Mouse (Mus musculus) neural tube, embryonic 11.5 days (tissue): ENCODE results near the gene Traip. TPM values are rescaled to one million over a fixed set of nuclear protein-coding genes. Genes with fewer than 3 reads are reported as not detected.

Experiments
- ATAC-seq: fragments of 200-750 bp; cut with Nextera tagmentation; 2 replicates; pipeline ENCODE4 v1.8.0; 2017; ENCODE audit warnings: moderate number of reproducible peaks, mild to moderate bottlenecking, moderate TSS enrichment, moderate library complexity; ENCODE audit not compliant: insufficient read depth, low FRiP score, low TSS enrichment
- DNase-seq: peaks from one replicate; pipeline ENCODE4 v3.0.0-alpha.2; 2015; ENCODE audit warnings: low spot score
- H3K27ac ChIP-seq: fragments of 300-500 bp; sonication (generic); 2 replicates; pipeline ENCODE4 v1.5.1; 2014; ENCODE audit warnings: low read depth, mild to moderate bottlenecking, low read length
- H3K27me3 ChIP-seq: fragments of 300-500 bp; sonication (generic); 2 replicates; pipeline ENCODE4 v1.6.1; 2014; ENCODE audit warnings: mild to moderate bottlenecking, low read length, mixed read lengths; ENCODE audit not compliant: control insufficient read depth, insufficient read depth
- H3K36me3 ChIP-seq: fragments of 300-500 bp; sonication (generic); 2 replicates; pipeline ENCODE4 v1.6.1; 2014; ENCODE audit warnings: mild to moderate bottlenecking, low read length, moderate library complexity, mixed read lengths; ENCODE audit not compliant: control insufficient read depth, insufficient read depth
- H3K4me1 ChIP-seq: fragments of 300-500 bp; sonication (generic); 2 replicates; pipeline ENCODE4 v1.6.1; 2014; ENCODE audit warnings: low read length, mixed read lengths; ENCODE audit not compliant: control insufficient read depth, insufficient read depth
- H3K4me2 ChIP-seq: fragments of 300-500 bp; sonication (generic); 2 replicates; pipeline ENCODE4 v1.6.1; 2014; ENCODE audit warnings: low read depth, mild to moderate bottlenecking, moderate library complexity
- H3K4me3 ChIP-seq: fragments of 300-500 bp; sonication (generic); 2 replicates; pipeline ENCODE4 v1.5.1; 2014; ENCODE audit warnings: low read depth, low read length
- H3K9ac ChIP-seq: fragments of 300-500 bp; sonication (generic); 2 replicates; pipeline ENCODE4 v1.6.1; 2014; ENCODE audit warnings: mild to moderate bottlenecking, low read length
- H3K9me3 ChIP-seq: fragments of 300-500 bp; sonication (generic); 2 replicates; pipeline ENCODE4 v1.6.1; 2016; ENCODE audit warnings: low read length; ENCODE audit not compliant: control insufficient read depth
- WGBS: fragments of 180-500 bp; shearing (Covaris S2); extraction: QIAGEN DNeasy Blood & Tissue Kit; methylation state at CpG from one replicate; pipeline ENCODE4 v1.1.7; 2014; 5-methylcytosine and 5-hydroxymethylcytosine counted together
- polyA plus RNA-seq: library from polyadenylated mRNA; unstranded; fragments of >200 nt; fragmentation: Nextera tagmentation; extraction: Ambion mirVana; gene quantifications from 2 replicates; pipeline ENCODE4 v1.2.1, GENCODE M21; 2014

The Traip gene
- polyA plus RNA-seq, 1 experiment from 2014 or later: 25.7 TPM

- Histone ChIP-seq H3K27ac (no peak overlapping the region), H3K4me2 (no peak overlapping the region), H3K9me3 (no peaks in the 10 kb centered on the region), H3K9ac (no peak overlapping the region), H3K4me3 (no peak overlapping the region), H3K27me3 (no peaks in the 10 kb centered on the region), H3K36me3 (peaks cover 6% of the 10 kb centered on the region), H3K4me1 (no peaks in the 10 kb centered on the region)
- ATAC-seq (no peak), DNase-seq (no peak)
- 92% methylated on average over 1 of the region's 1 CpGs for WGBS
Measured at GRCm38 (mm10) chr9:108020741-108021140, 70.8 kb downstream of the Traip start.

Other genes starting within 250 kb of the Traip start
- gene Sema3f, start 239.7 kb upstream of the Traip start, polyA plus RNA-seq: 15.3 and 17.0 TPM in 2 replicates
- gene Rbm5, start 179.1 kb upstream of the Traip start, polyA plus RNA-seq: 196 and 197 TPM in 2 replicates
- 102 TPM in 2 replicates for gene Rbm6, start 76.9 kb upstream of the Traip start, polyA plus RNA-seq
- gene Mon1a, start 62.0 kb upstream of the Traip start, polyA plus RNA-seq: 16.3 and 19.2 TPM in 2 replicates
- 0.33 and 1.1 TPM in 2 replicates for gene Mst1r, start 43.3 kb upstream of the Traip start, polyA plus RNA-seq
- not detected in 2 replicates for gene Actl11, start 21.7 kb upstream of the Traip start, polyA plus RNA-seq
- gene Camkv, start 14.5 kb upstream of the Traip start, polyA plus RNA-seq: 3.5 and 4.3 TPM in 2 replicates
- 10.9 and 12.1 TPM in 2 replicates for gene Uba7, start 25.4 kb downstream of the Traip start, polyA plus RNA-seq
- gene Gm20661, start 32.9 kb downstream of the Traip start, polyA plus RNA-seq: 2.9 and 3.5 TPM in 2 replicates
- 62.9 and 71.3 TPM in 2 replicates for gene Inka1, start 35.7 kb downstream of the Traip start, polyA plus RNA-seq
- gene Cdhr4, start 42.4 kb downstream of the Traip start, polyA plus RNA-seq: 4.8 and 5.7 TPM in 2 replicates
- gene Gm20662, start 46.2 kb downstream of the Traip start, polyA plus RNA-seq: 0.13 and 0.14 TPM in 2 replicates
- 38.4 and 45.7 TPM in 2 replicates for gene Ip6k1, start 52.4 kb downstream of the Traip start, polyA plus RNA-seq
- gene Gmppb, start 99.1 kb downstream of the Traip start, polyA plus RNA-seq: 21.7 and 23.6 TPM in 2 replicates
- gene Amigo3, start 103.0 kb downstream of the Traip start, polyA plus RNA-seq: 2.7 and 2.8 TPM in 2 replicates
- 0.49 and 1.0 TPM in 2 replicates for gene Mst1, start 130.3 kb downstream of the Traip start, polyA plus RNA-seq
- 31.6 and 35.9 TPM in 2 replicates for gene Rnf123, start 133.2 kb downstream of the Traip start, polyA plus RNA-seq
- 54.3 and 62.7 TPM in 2 replicates for gene Apeh, start 144.5 kb downstream of the Traip start, polyA plus RNA-seq
- gene Bsn, start 240.2 kb downstream of the Traip start, polyA plus RNA-seq: 3.0 and 4.3 TPM in 2 replicates